In genomic region chr9:96721163-96721799, GRCm38 (mm10) we compare ENCODE assay signal across 11 mouse cellular contexts. TPM values are rescaled to one million over a fixed set of nuclear protein-coding genes. Genes with fewer than 3 reads are reported as not detected.
DNase-seq lines count a peak whose midpoint lies in the region; ATAC-seq and TF ChIP-seq lines count a peak whose summit lies in the region.
"Had no signal": no experiment of that assay in that cellular context is flagged by ENCODE, and none has a peak within 500 bp of the region (broad histone marks: within the 10 kb centered on the region; RNA-seq: fewer than 3 reads in every experiment).

No protein-coding gene starts in this region.

- no peaks in the 10 kb centered on the region for H3K9me3 ChIP-seq in heart, embryonic 12.5 days (replicated peaks)
- H3K9me3 ChIP-seq in liver, postnatal 0 days (ENCODE audit: low read length) = no peaks in the 10 kb centered on the region
- no peaks in the 10 kb centered on the region for H3K9me3 ChIP-seq in liver, embryonic 12.5 days (replicated peaks)
- no peaks in the 10 kb centered on the region for H3K9me3 ChIP-seq in heart, embryonic 14.5 days (ENCODE audit: control insufficient read depth, low read length)
- H3K9me3 ChIP-seq: hindbrain, embryonic 15.5 days had no signal

- TF ChIP-seq EP300 in liver, postnatal 0 days (IDR thresholded peaks at IDR 0.05; ENCODE audit: low read depth) = no peak

- ATAC-seq in heart, embryonic 12.5 days (ENCODE audit: insufficient number of reproducible peaks, low FRiP score) = no peak
- no peak for ATAC-seq in liver, postnatal 0 days
- no peak for ATAC-seq in liver, embryonic 12.5 days
- no peak for ATAC-seq in heart, embryonic 14.5 days (ENCODE audit: insufficient number of reproducible peaks, insufficient read depth, low FRiP score, low read depth)

- H3K4me1 ChIP-seq in heart, embryonic 12.5 days (replicated peaks) = peaks cover 51% of the 10 kb centered on the region
- peaks cover 33% of the 10 kb centered on the region for H3K4me1 ChIP-seq in liver, postnatal 0 days (ENCODE audit: insufficient read depth)
- H3K4me1 ChIP-seq in liver, embryonic 12.5 days = peaks cover 44% of the 10 kb centered on the region
- H3K4me1 ChIP-seq in heart, embryonic 14.5 days (ENCODE audit: control insufficient read depth in 2 of 2, insufficient read depth in 2 of 2, low read length in 2 of 2) = peaks cover 16 to 42% of the 10 kb centered on the region in 2 experiments

- WGBS in heart, embryonic 12.5 days = 62% methylated on average over 8 of the region's 8 CpGs
- 72% methylated on average over 8 of the region's 8 CpGs for WGBS in liver, postnatal 0 days (ENCODE audit: insufficient replicate concordance)
- 71% methylated on average over 8 of the region's 8 CpGs for WGBS in liver, embryonic 12.5 days (ENCODE audit: insufficient replicate concordance)
- WGBS in heart, embryonic 14.5 days = 57% methylated on average over 8 of the region's 8 CpGs

- peaks cover 11% of the 10 kb centered on the region for H3K36me3 ChIP-seq in heart, embryonic 12.5 days
- 0 out of 2 replicates have a peak, but pooled peaks cover 4% of the 10 kb centered on the region for H3K36me3 ChIP-seq in liver, postnatal 0 days (replicated peaks; ENCODE audit: insufficient read depth, low read length)
- H3K36me3 ChIP-seq in liver, embryonic 12.5 days = peaks cover 8% of the 10 kb centered on the region; the same call in 1 of the 2 replicates
- peaks cover 24% of the 10 kb centered on the region for H3K36me3 ChIP-seq in heart, embryonic 14.5 days (ENCODE audit: control insufficient read depth, insufficient read depth, low read length)
- H3K36me3 ChIP-seq: hindbrain, embryonic 15.5 days had no signal

- H3K27me3 ChIP-seq in heart, embryonic 12.5 days (replicated peaks) = no peaks in the 10 kb centered on the region
- H3K27me3 ChIP-seq in liver, postnatal 0 days (ENCODE audit: insufficient read depth, low read length) = no peaks in the 10 kb centered on the region
- H3K27me3 ChIP-seq in liver, embryonic 12.5 days (replicated peaks) = no peaks in the 10 kb centered on the region
- no peaks in the 10 kb centered on the region for H3K27me3 ChIP-seq in heart, embryonic 14.5 days (ENCODE audit: control insufficient read depth, insufficient read depth, low read length)
- H3K27me3 ChIP-seq: hindbrain, embryonic 15.5 days had no signal

- DNase-seq in heart, adult 18-20 months = peak; percentile 36 to 51
- DNase-seq in liver, postnatal 0 days = no peak
- DNase-seq in urinary bladder, postnatal 25 days (ENCODE audit: low spot score) = no peak
- DNase-seq in spleen, adult 12 weeks (ENCODE audit: low spot score) = no peak
- DNase-seq: adrenal gland, adult 2 months; kidney, adult 18-20 months; right cerebral cortex, postnatal 14 days had no signal

- no peak for TF ChIP-seq CTCF in liver, postnatal 0 days (IDR thresholded peaks at IDR 0.05; ENCODE audit: low read depth)

- H3K9ac ChIP-seq in heart, embryonic 12.5 days = no peak overlapping the region
- no peak overlapping the region for H3K9ac ChIP-seq in liver, postnatal 0 days (replicated peaks)
- H3K9ac ChIP-seq in liver, embryonic 12.5 days = no peak overlapping the region
- H3K9ac ChIP-seq in heart, embryonic 14.5 days (ENCODE audit: low read length) = 0 out of 2 replicates have a peak overlapping the region, but pooled peaks have one; percentile 98
- H3K9ac ChIP-seq: hindbrain, embryonic 15.5 days had no signal

- H3K27ac ChIP-seq in heart, embryonic 12.5 days (ENCODE audit: poor library complexity, severe bottlenecking) = no peak overlapping the region
- H3K27ac ChIP-seq in liver, postnatal 0 days (ENCODE audit: low read depth) = peak overlapping the region; percentile 98; the same call in 1 of the 2 replicates
- H3K27ac ChIP-seq in liver, embryonic 12.5 days = no peak overlapping the region
- H3K27ac ChIP-seq in heart, embryonic 14.5 days (replicated peaks in 1 of 2; ENCODE audit: control insufficient read depth in 1 of 2, insufficient read depth in 1 of 2, low read depth in 2 of 2, low read length in 2 of 2) = peak overlapping the region; percentile 14 to 98; a peak in 3 of 4 replicates

- no peak overlapping the region for H3K4me3 ChIP-seq in heart, embryonic 12.5 days
- H3K4me3 ChIP-seq in liver, postnatal 0 days (ENCODE audit: low read depth, low read length) = no peak overlapping the region
- H3K4me3 ChIP-seq in liver, embryonic 12.5 days = no peak overlapping the region
- H3K4me3 ChIP-seq in heart, embryonic 14.5 days (ENCODE audit: control insufficient read depth in 1 of 2, insufficient read depth in 1 of 2, low read depth in 1 of 2, low read length in 2 of 2) = no peak overlapping the region
- H3K4me3 ChIP-seq: hindbrain, embryonic 15.5 days had no signal

- H3K4me2 ChIP-seq in heart, embryonic 12.5 days = no peak overlapping the region
- H3K4me2 ChIP-seq in liver, postnatal 0 days (ENCODE audit: low read depth, low read length) = no peak overlapping the region
- no peak overlapping the region; the same call in 1 of the 2 replicates for H3K4me2 ChIP-seq in liver, embryonic 12.5 days
- H3K4me2 ChIP-seq in heart, embryonic 14.5 days (ENCODE audit: low read length) = peak overlapping the region; percentile 72; the same call in 1 of the 2 replicates

RNA-seq across cellular contexts. Expression of gene Zbtb38, which starts 31.4 kb away (rescaled TPM):
- 10 to 100 TPM; 34.7 to 42.9 TPM for total RNA-seq in heart, adult 18-20 months (2021)
- polyA plus RNA-seq in heart, embryonic 12.5 days (2016; fragmentation: Nextera tagmentation; extraction: Ambion mirVana) = 31.3 and 32.1 TPM in 2 replicates
- polyA plus RNA-seq in liver, postnatal 0 days (2015; fragmentation: Nextera tagmentation; extraction: Ambion mirVana) = 6.0 and 7.5 TPM in 2 replicates
- 6.8 and 7.0 TPM in 2 replicates for polyA plus RNA-seq in liver, embryonic 12.5 days (2016; fragmentation: Nextera tagmentation; extraction: Ambion mirVana)
- polyA plus RNA-seq in heart, embryonic 14.5 days (2014; fragmentation: Nextera tagmentation; extraction: Ambion mirVana) = 32.9 and 34.2 TPM in 2 replicates

Comparison
In these comparisons a context has a peak if more than half of its experiments do, and no peak if none do; other contexts are left out.
1. H3K27ac ChIP-seq: peak in liver, postnatal 0 days (single experiment) and heart, embryonic 14.5 days (2 of 2); none in heart, embryonic 12.5 days (single experiment) and liver, embryonic 12.5 days (single experiment).
2. DNase-seq: peak in heart, adult 18-20 months (2 of 2); none in liver, postnatal 0 days (single experiment), urinary bladder, postnatal 25 days (single experiment) and spleen, adult 12 weeks (single experiment).